Mouse (Mus musculus): ENCODE measurements around the gene Hscb.

The Hscb gene

GRCm38 (mm10) chr5:110831036-110831720 lies 8.4 kb downstream of the Hscb start:
- no peak for DNase-seq (ENCODE audit: low read depth, low spot score)

- DNase-seq (ENCODE audit: low read depth, low spot score) = no peak
Observed at GRCm38 (mm10) chr5:110827576-110827975, 12.0 kb downstream of the Hscb start.

DNA sequence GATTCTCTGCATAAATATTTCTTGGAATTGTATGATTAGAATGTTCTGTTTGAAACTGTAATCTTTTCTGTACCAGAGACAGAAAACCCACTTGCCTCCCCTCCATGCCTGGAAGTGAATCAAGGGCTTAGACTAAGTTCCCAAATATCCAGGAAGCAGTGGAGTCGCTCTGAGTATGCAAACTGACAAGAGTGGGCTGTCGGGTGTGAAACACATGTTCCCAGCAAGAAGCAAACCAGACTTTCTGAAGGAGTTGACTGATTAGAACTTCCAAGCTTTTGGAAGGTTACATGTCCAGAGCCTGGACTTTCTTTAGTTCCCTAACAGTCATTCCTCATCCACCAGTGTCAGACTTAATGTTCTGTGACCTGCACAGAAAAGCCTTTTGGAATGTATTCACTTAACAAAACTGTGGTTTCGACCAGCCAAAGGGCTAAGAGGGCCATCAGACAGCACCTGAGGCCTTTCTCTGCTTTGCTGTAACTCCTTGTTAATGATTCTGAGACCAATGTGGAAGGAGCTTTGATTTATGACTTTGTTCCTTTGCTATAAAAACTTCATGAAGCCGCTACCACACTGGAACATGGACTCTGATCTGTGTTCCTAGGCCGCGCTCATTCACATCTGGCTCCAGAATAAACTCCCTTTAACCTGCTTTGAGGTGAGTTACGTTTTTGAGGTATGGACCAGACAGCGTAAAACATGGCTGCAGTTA lies 12.6 kb downstream of the Hscb start:
- no peak for DNase-seq (ENCODE audit: low read depth, low spot score)

GRCm38 (mm10) chr5:110824421-110824820 lies 15.2 kb downstream of the Hscb start:
- DNase-seq (ENCODE audit: low read depth, low spot score) = no peak

DNA sequence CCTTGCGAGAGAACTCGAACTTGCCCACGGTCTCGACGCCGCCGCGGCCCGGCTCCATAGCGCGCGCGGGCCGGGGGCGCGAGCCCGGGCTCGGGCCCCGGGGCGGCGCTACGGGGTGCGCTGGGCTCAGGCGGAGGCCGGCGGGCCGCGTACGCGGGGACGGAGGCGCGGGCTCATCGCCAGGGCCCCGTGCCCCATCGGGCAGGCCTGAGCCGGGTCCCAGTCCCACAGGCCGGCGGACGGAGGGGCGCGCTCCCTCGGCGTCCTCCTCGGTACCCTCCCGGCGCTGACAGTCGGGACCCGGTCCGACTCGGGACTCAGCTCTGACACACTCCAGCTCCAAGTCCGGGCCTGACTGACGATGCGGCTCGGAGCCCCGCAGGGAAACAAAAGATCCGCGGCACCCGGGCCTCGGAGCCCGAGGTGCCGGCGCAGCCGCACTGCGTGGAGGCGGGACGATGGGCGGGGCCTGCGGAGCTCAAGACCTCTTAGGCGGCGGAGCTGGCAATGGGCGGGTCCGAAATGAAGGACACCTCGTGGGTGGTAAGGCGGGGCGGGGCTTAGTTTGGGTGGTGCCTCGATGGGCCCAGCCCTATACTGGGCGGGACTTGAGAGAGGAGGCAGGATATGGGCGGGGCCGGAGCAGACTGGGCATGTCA lies 29.8 kb downstream of the Hscb start, which contains the start of gene Ulk1:
Ulk1 (minus strand) TSS at position 431 of the 659 bp plus-strand sequence.
- peak; percentile 97 for DNase-seq (ENCODE audit: low read depth, low spot score)

- DNase-seq (ENCODE audit: low read depth, low spot score) = no peak
Observed at GRCm38 (mm10) chr5:110808821-110809666, 30.5 kb downstream of the Hscb start.

GRCm38 (mm10) chr5:110808061-110808631 lies 31.4 kb downstream of the Hscb start:
- peak; percentile 49 for DNase-seq (ENCODE audit: low read depth, low spot score)

DNA sequence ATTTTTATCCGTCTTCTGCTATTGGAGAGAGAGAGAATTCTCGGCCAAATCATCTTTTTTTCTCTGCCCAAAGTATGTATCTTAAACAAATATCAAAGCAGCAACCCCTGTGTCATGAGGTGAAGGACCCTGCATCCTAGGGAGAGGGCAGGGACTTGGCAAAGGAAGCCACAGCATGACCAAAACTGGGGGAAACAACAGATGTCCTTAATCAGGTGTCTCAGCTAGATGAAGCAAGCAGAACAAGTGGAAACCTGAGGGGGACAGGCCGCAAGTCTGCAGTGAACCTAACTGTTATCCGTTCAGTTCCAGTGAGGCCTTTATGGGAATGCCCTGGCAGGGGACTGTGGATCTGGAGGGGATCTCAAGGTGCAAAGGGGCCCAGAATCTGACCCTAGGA lies 32.1 kb downstream of the Hscb start:
- no peak for DNase-seq (ENCODE audit: low read depth, low spot score)

GRCm38 (mm10) chr5:110806676-110807075 lies 32.9 kb downstream of the Hscb start:
- DNase-seq (ENCODE audit: low read depth, low spot score) = no peak

GRCm38 (mm10) chr5:110806154-110806553 lies 33.4 kb downstream of the Hscb start:
- no peak for DNase-seq (ENCODE audit: low read depth, low spot score)

DNA sequence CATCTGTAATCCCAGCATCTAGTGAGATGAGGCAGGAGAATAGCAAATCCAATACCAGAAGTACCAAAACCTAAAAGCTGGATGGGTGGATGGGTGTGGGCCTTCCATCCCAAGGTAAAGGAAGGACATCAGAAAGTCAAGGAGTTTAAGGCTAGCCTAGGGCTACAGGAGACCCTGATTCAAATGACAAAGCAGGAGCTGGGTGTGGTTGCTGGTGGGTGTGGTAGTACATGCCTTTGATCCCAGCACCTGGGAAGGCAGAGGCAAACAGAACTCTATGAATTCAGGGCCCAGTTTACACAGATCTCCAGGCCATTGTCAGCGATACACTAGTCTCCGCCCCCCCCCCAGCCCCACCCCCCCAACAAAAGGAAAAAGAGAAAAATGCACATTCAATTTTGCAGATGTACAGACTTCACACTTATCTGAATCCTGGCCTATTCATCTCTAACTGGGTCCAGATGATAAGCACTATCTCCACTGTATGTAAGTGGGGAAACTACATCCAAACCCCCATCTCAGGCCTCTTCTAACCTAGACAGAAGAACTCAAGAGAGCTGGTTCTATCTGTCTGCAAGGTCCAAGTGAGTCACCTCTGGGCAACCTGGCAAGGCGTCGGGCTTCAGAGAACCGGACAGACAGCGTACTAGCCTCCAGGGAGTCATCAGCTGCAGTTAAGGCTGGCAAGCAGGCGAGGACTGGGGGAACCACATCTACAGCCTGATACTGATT lies 35.4 kb downstream of the Hscb start:
- no peak for DNase-seq (ENCODE audit: low read depth, low spot score)

DNA sequence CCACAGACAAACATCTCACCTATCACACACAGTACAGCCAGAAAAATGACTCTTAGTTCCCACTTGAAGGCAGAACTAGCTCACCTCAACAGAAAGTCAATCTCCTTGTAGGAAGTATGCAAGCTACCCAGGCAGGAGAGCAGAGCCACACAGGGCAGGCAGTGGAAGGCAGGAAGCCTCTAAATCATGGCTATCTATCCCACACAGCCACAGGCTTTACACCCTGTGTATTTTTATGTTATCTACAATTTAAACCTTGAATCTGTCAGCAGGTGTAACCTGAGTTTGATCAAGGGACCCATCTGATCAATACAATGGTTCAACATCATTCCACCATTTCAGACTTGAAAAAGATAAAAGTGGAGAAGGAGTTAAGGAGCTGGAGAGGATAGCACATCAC lies 36.8 kb downstream of the Hscb start:
- no peak for DNase-seq (ENCODE audit: low read depth, low spot score)

GRCm38 (mm10) chr5:110802186-110802585 lies 37.4 kb downstream of the Hscb start:
- peak; percentile 63 for DNase-seq (ENCODE audit: low read depth, low spot score)

GRCm38 (mm10) chr5:110801036-110801624 lies 38.4 kb downstream of the Hscb start:
- no peak for DNase-seq (ENCODE audit: low read depth, low spot score)

DNA sequence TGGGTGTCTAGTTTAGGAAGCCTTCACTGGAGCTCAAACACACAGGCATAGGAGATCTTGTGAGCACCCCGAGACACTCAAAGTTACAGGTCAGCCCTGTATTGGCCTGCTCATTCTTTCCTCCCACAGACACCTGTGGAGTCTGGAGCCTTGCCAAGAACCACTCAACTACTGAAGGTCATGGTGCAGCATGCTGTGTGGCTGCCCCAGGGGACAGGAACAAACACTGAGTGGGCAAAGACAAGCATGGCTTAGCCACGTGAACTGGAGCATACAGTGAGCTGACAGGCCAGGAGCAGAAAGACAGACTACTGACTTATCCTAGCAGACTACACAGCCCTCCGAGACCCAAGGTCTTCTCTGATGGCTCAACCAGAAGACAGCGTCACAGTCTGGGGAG lies 41.9 kb downstream of the Hscb start:
- DNase-seq (ENCODE audit: low read depth, low spot score) = no peak

GRCm38 (mm10) chr5:110794363-110794762 lies 45.2 kb downstream of the Hscb start:
- DNase-seq (ENCODE audit: low read depth, low spot score) = no peak

GRCm38 (mm10) chr5:110788684-110789083 lies 50.9 kb downstream of the Hscb start:
- DNase-seq (ENCODE audit: low read depth, low spot score) = no peak

DNA sequence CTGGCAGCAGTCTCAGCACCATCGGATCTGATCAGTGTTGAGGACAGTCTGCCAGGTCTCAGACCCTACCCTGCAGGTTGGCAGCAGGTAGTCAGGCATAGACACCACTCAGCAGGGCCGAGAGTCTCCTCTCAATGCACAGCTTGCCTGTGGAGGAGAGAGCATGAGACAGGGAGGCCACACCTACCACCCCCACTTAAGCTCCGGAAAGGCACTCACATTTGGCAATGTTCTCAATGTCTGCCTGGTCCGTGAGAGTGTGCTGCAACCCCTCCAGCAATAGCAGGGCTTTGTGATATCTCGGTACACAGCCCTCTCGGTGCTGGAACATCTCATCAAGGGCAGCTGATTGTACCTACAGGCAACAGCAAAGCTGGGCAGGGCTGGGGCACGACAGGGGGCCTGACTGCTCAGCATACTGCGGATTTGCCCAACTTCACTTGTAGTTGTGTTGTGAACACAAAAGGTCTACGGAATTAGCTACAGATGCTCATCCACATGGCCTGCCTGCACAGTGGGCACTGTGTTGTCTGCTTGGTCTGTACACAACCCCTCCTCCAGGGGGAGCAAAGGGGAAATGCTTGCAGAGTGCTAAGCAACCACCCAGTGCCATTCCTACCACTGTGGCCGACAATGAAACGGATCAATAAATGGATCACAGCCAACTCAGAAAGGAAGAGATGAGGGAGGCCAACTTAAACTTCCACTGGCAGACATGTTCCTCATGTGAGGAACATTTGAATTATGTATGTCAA lies 53.3 kb downstream of the Hscb start:
- no peak for DNase-seq (ENCODE audit: low read depth, low spot score)

DNA sequence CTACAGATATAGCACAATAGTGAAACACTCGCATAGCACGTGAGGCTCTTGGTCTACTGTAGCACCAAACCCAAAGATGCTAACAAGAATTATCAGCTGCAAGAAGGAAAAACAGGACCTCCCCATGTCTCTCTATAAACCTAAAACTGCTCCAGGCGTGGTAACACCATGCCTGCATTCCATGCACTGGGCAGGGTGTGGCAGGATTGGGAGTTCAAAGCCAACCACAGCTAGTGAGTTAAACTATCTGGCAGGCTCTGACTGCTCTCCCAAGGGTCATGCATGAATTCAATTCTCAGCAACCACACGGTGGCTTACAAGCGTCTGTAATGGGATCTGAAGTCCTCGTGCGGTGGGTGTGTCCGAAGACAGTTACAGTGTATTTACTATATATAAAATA lies 56.4 kb downstream of the Hscb start:
- no peak for DNase-seq (ENCODE audit: low read depth, low spot score)
